ENCODE assay signal across 8 mouse cellular contexts in the genomic region with DNA sequence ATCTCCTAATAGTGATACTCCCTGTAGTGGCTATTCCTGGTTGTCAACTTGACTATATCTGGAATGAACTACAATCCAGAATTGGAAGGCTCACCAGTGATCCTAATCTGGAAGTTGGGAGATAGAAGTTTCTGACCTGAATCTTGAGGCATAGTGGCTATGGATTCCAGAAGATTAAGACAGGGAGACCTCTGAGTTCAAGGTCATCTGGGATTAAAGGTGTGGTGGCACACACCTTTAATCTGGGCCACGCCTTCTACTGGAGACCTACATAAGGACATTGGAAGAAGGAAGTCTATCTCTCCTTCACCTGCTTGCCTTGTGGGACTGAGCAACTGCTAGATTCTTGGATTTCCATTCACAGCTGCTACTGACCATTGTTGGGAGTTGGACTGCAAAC. TPM values are rescaled to one million over a fixed set of nuclear protein-coding genes. Genes with fewer than 3 reads are reported as not detected.
DNase-seq lines count a peak whose midpoint lies in the region; ATAC-seq lines count a peak whose summit lies in the region.
"Not testable (repeated sequence)": the region's sequence is repeated elsewhere in the genome, so short reads cannot be mapped to it uniquely, and the experiment has no call there.

A gene (plus strand): TSS at position 301 of the 400 bp plus-strand sequence.

- intact Hi-C loops in left cerebral cortex, postnatal 10 days (cut with DNase I) = not testable (repeated sequence)

- not testable (repeated sequence) for H3K27me3 ChIP-seq in forebrain, embryonic 16.5 days (replicated peaks; ENCODE audit: control insufficient read depth, insufficient read depth, low read length); heart, embryonic 13.5 days (replicated peaks); lung, embryonic 15.5 days; neural tube, embryonic 12.5 days (replicated peaks)

- not testable (repeated sequence) for ATAC-seq in CD4-positive, CD25-positive, alpha-beta regulatory T cell, adult 4 months; forebrain, embryonic 16.5 days; heart, embryonic 13.5 days (ENCODE audit: extremely low read depth, insufficient number of reproducible peaks, low FRiP score, low TSS enrichment); inflammation-experienced regulatory T-cells, adult 6 months; lung, embryonic 15.5 days (ENCODE audit: borderline replicate concordance, extremely low read depth, low FRiP score, low TSS enrichment); neural tube, embryonic 12.5 days (ENCODE audit: low FRiP score, low read depth)

- WGBS in forebrain, embryonic 16.5 days = 85% methylated on average over 1 of the region's 1 CpGs
- WGBS in heart, embryonic 13.5 days = 75% methylated on average over 1 of the region's 1 CpGs
- WGBS in lung, embryonic 15.5 days = 80% methylated on average over 1 of the region's 1 CpGs
- WGBS in neural tube, embryonic 12.5 days = 91% methylated on average over 1 of the region's 1 CpGs

- not testable (repeated sequence) for H3K27ac ChIP-seq in brown adipose tissue, adult 24 weeks (replicated peaks; ENCODE audit: low read depth, low read length); forebrain, embryonic 16.5 days (ENCODE audit: low read length); heart, embryonic 13.5 days (replicated peaks); lung, embryonic 15.5 days; neural tube, embryonic 12.5 days

- not testable (repeated sequence) for DNase-seq in left cerebral cortex, postnatal 10 days (ENCODE audit: extremely low spot score in 1 of 2, low spot score in 2 of 2)

- not testable (repeated sequence) for H3K9me3 ChIP-seq in forebrain, embryonic 16.5 days (ENCODE audit: control insufficient read depth, low read length); heart, embryonic 13.5 days; lung, embryonic 15.5 days; neural tube, embryonic 12.5 days

- not testable (repeated sequence) for H3K36me3 ChIP-seq in forebrain, embryonic 16.5 days (ENCODE audit: control insufficient read depth, insufficient read depth); heart, embryonic 13.5 days; lung, embryonic 15.5 days; neural tube, embryonic 12.5 days

- H3K4me3 ChIP-seq in brown adipose tissue, adult 24 weeks (ENCODE audit: insufficient read depth, low read depth, low read length); forebrain, embryonic 16.5 days (replicated peaks; ENCODE audit: low read length); heart, embryonic 13.5 days; lung, embryonic 15.5 days; neural tube, embryonic 12.5 days: not testable (repeated sequence)

- not testable (repeated sequence) for H3K4me2 ChIP-seq in forebrain, embryonic 16.5 days (ENCODE audit: low read length); heart, embryonic 13.5 days; lung, embryonic 15.5 days; neural tube, embryonic 12.5 days (replicated peaks)

- H3K4me1 ChIP-seq in brown adipose tissue, adult 24 weeks (ENCODE audit: control insufficient read depth, insufficient read depth, insufficient read length, low read length); forebrain, embryonic 16.5 days (replicated peaks; ENCODE audit: control insufficient read depth, insufficient read depth, low read length); heart, embryonic 13.5 days; lung, embryonic 15.5 days; neural tube, embryonic 12.5 days: not testable (repeated sequence)

- not testable (repeated sequence) for H3K9ac ChIP-seq in forebrain, embryonic 16.5 days (replicated peaks; ENCODE audit: low read depth, low read length); heart, embryonic 13.5 days; lung, embryonic 15.5 days; neural tube, embryonic 12.5 days

RNA-seq across cellular contexts. Expression of the gene that starts here (rescaled TPM):
- polyA plus RNA-seq in CD4-positive, CD25-positive, alpha-beta regulatory T cell, adult 4 months (2017; shearing (Covaris generic)) = 10 to 100 TPM; 42.1 to 46.4 TPM
- 20.4 and 28.2 TPM in 2 replicates for polyA plus RNA-seq in brown adipose tissue, adult 24 weeks (2012; ENCODE audit: insufficient read depth, insufficient read length, missing spikeins)
- 85.5 and 88.4 TPM in 2 replicates for polyA plus RNA-seq in forebrain, embryonic 16.5 days (2015; fragmentation: Nextera tagmentation; extraction: Ambion mirVana)
- 39.8 and 41.4 TPM in 2 replicates for polyA plus RNA-seq in heart, embryonic 13.5 days (2015; fragmentation: Nextera tagmentation; extraction: Ambion mirVana)
- polyA plus RNA-seq in inflammation-experienced regulatory T-cells, adult 6 months (2017; shearing (Covaris generic)) = 10 to 100 TPM; 39.8 to 41.2 (median 40.9) TPM
- 100 to 1,000 TPM in 1 of 2 experiments, 10 to 100 TPM in 1; 92.4 to 104 TPM for total RNA-seq in left cerebral cortex, postnatal 10 days (2021)
- polyA plus RNA-seq in lung, embryonic 15.5 days (2015; fragmentation: Nextera tagmentation; extraction: Ambion mirVana) = 31.7 and 33.0 TPM in 2 replicates
- polyA plus RNA-seq in neural tube, embryonic 12.5 days (2016; fragmentation: Nextera tagmentation; extraction: Ambion mirVana) = 77.8 and 83.9 TPM in 2 replicates
